Mouse (Mus musculus) E14TG2a.4 (cell line): ENCODE data around the gene Prl2b1.

ENCODE experiments used
- H3K27me3 ChIP-seq: 2 replicates; pipeline ENCODE4 v1.6.1; 2014; ENCODE audit warnings: low read length, control low read depth; ENCODE audit not compliant: insufficient read depth
- H3K36me3 ChIP-seq: 2 replicates; pipeline ENCODE4 v1.6.1; 2014; ENCODE audit warnings: low read length, control low read depth; ENCODE audit not compliant: insufficient read depth
- H3K4me1 ChIP-seq: replicated peaks from 2 replicates; pipeline ENCODE4 v1.6.1; 2014; ENCODE audit warnings: low read depth, low read length, control low read depth
- H3K4me3 ChIP-seq: replicated peaks from 2 replicates; pipeline ENCODE4 v1.5.1; 2014; ENCODE audit warnings: mild to moderate bottlenecking, low read length
- H3K9me3 ChIP-seq: 2 replicates; pipeline ENCODE4 v1.6.1; 2014; ENCODE audit warnings: low read length, control low read depth
- CTCF ChIP-seq: conservative IDR thresholded peaks from 2 replicates; pipeline ENCODE4 v1.5.1; 2014; ENCODE audit warnings: low read length
- NANOG ChIP-seq: IDR thresholded peaks from 2 replicates; pipeline ENCODE4 v1.6.1; 2014; ENCODE audit warnings: borderline replicate concordance, low read length, mixed read lengths
- POU5F1 ChIP-seq: IDR thresholded peaks from 2 replicates; pipeline ENCODE4 v1.6.1; 2014; ENCODE audit warnings: low read length, borderline replicate concordance

Prl2b1 gene

DNA sequence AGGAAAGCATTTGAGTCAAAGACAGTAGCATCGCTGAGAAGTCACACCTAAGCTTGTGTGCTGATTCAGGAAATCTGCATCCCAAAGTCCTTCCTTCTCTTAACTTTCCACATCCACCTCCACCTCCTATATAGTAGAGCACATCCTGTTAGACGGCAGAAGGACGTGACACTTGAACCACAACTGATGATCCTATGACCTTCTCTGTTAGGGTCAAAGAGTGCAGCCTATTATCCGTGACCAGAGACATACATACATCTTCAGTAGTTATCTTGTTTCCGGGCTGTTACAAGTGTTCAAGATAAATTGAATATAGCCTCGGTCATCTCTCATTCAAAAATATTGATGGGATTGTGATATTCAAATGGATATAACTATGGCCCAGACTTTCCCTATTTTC lies at the start of gene Prl2b1:
Gene Prl2b1, minus strand, starts transcription at position 101 of the 400 bp plus-strand sequence.
- no peaks in the 10 kb centered on the region for H3K4me1 ChIP-seq
- no peaks in the 10 kb centered on the region for H3K36me3 ChIP-seq
- H3K27me3 ChIP-seq: no peaks in the 10 kb centered on the region
- TF ChIP-seq CTCF (no peak), NANOG (no peak), POU5F1 (no peak)
- no peak within 1 kb of the TSS for H3K4me3 ChIP-seq
- no peaks in the 10 kb centered on the region for H3K9me3 ChIP-seq

DNA sequence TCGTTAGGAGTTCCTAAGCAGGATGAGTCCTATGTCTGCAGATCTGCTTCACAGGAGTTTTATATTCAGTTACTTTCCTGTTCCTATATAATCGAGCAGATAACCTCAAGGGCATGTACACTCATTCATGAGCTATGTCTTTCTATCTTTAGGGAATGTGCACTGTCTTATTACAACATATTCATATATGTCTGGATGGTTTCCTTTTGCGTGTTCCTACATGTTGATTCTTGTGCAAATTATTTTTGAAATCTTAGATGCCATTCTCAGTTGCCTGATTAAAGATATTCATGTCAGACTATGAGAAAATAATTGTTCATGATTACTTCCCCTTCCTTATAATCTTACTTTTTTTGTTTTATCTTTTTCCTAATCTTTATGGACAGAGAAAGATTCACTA lies 47.9 kb upstream of the Prl2b1 start, which contains the start of gene Prl8a6:
Gene Prl8a6, minus strand, starts transcription at position 101 of the 400 bp plus-strand sequence.
- Histone ChIP-seq H3K27me3 (no peaks in the 10 kb centered on the region), H3K4me1 (no peaks in the 10 kb centered on the region)
- no peak for TF ChIP-seq CTCF
- TF ChIP-seq NANOG: no peak
- no peak for TF ChIP-seq POU5F1

DNA sequence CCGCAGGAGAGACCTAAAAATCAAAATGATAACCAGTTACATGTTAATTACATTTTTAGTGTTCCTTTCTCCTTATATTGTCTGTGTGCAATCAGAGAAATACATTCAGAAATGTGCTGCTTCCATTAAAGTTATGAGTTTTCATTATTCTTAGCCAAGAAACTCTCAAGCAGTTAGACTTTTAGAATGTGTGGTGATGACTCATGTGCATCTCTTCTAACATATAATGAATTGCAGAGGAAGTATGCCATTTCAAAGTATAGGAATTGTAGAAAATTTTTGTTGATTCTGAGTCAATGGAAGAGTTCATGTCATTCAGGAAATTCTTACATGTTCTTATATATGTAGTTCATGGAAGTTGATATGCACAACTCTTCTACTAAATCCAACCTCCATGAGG lies 42.5 kb upstream of the Prl2b1 start:
- no peaks in the 10 kb centered on the region for H3K36me3 ChIP-seq
- no peaks in the 10 kb centered on the region for H3K4me1 ChIP-seq
- no peak overlapping the region for H3K4me3 ChIP-seq
- no peaks in the 10 kb centered on the region for H3K9me3 ChIP-seq
- H3K27me3 ChIP-seq: no peaks in the 10 kb centered on the region
- TF ChIP-seq POU5F1: no peak
- no peak for TF ChIP-seq CTCF
- TF ChIP-seq NANOG: no peak

More for the DNA sequence above, 47.9 kb upstream of the Prl2b1 start, which contains the start of gene Prl8a6:
- H3K36me3 ChIP-seq: no peaks in the 10 kb centered on the region
- no peak within 1 kb of the TSS for H3K4me3 ChIP-seq
- H3K9me3 ChIP-seq: no peaks in the 10 kb centered on the region

DNA sequence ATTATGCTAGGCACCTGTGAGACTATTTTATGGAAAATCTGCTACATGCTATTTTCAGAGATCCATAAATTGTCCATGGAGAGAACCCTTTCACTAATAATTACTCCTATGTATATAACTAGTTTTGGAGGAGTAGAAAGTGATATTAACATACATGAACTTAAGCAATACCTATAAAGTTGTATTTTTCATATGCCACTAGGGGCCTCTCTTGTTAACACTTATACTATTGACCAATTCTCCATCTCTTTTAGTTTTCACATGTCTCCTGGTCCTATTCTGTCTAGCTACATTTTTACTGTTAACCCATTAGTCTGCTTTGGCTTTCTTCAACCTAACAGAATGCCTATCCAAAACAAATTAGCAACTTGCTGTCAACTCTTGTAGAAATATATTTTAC lies 23.0 kb upstream of the Prl2b1 start:
- H3K4me1 ChIP-seq: no peaks in the 10 kb centered on the region
- H3K27me3 ChIP-seq: no peaks in the 10 kb centered on the region
- no peaks in the 10 kb centered on the region for H3K36me3 ChIP-seq
- TF ChIP-seq CTCF (no peak), POU5F1 (no peak), NANOG (no peak)
- no peaks in the 10 kb centered on the region for H3K9me3 ChIP-seq
- no peak overlapping the region for H3K4me3 ChIP-seq

DNA sequence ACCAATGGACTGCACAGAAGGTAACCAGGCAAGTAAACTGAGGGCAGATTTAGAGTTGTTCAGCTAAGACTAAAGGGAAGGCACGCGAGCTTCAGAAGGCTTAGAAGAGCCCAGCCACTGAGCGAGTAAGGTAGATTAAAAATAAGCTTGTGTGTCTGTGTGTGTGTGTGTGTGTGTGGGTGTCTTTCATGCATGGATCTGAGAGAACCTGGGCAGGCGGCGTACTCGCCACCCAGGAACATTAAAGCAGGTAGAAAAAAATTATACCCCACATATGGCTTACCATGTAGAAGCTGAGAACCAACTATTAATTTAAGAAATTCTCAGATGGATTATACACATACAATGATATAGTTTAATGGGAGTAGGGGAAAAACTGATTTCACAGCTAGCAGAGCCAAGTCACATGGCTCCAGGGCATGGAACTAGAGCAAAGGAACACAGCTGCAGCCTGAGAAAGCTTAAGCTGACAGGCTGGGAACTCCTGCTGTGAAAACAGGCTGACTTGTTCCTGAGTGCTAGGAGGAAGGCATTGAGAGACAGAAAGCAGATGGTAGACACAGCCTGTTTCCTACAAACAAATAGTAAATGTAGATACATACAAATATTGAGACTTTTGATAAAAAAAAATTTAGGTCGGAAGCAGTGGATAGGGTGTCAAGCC lies 8.5 kb upstream of the Prl2b1 start:
- Histone ChIP-seq H3K4me3 (no peak overlapping the region), H3K27me3 (no peaks in the 10 kb centered on the region), H3K9me3 (no peaks in the 10 kb centered on the region), H3K4me1 (no peaks in the 10 kb centered on the region), H3K36me3 (no peaks in the 10 kb centered on the region)
- TF ChIP-seq NANOG: no peak
- TF ChIP-seq CTCF: no peak
- TF ChIP-seq POU5F1: no peak

DNA sequence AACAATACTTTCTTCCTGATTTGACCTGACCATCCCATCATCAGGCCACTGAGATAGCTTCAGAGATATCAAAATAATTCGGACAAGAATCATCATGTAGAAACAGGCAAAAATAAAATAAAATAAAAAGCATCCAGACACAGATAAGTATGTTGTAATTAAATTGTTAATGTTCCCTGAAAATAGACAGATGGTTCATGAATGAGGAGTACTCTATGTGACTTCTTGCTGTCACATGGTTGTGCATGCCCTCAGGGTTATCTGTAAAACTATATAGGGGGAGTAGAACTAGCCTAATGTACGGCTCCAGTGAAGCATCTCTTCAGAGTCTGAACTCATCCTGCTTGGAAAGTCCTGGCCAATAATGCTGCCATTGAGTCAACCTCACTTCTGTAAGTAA lies 45.3 kb downstream of the Prl2b1 start, which contains the start of gene Prl8a2:
Gene Prl8a2, plus strand, starts transcription at position 301 of the 400 bp plus-strand sequence.
- no peak for TF ChIP-seq CTCF
- TF ChIP-seq POU5F1: no peak
- TF ChIP-seq NANOG: no peak
- H3K36me3 ChIP-seq: no peaks in the 10 kb centered on the region
- no peak within 1 kb of the TSS for H3K4me3 ChIP-seq
- no peaks in the 10 kb centered on the region for H3K9me3 ChIP-seq
- no peaks in the 10 kb centered on the region for H3K4me1 ChIP-seq
- no peaks in the 10 kb centered on the region for H3K27me3 ChIP-seq

DNA sequence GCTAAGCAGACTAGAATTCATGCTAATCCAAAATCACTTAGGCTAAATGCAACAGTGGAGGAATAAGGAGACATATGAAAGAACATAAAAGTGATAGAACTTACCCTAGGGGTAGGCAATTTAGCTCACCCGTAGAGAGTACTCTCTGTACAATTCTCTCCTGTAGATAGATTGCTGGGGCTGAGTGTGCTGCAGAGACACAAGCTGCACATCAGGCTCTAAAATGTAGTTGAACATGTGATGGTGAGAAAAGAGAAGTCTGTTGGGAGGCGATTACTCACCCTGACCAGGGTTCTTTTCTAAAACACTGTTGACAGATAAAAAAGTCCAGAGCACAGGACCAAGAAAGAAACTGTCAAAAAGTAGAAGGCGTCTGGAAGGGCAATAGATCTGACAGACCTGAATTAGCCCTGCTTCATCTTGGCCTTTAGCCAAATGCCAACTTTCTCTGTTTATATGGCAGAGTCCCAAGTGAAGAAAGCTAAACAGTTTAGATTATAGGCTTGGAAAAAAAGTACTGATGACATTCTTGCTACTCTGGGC lies 47.8 kb downstream of the Prl2b1 start:
- H3K36me3 ChIP-seq: no peaks in the 10 kb centered on the region
- TF ChIP-seq CTCF (no peak), NANOG (no peak), POU5F1 (no peak)
- no peaks in the 10 kb centered on the region for H3K27me3 ChIP-seq
- H3K4me1 ChIP-seq: no peaks in the 10 kb centered on the region
- no peaks in the 10 kb centered on the region for H3K9me3 ChIP-seq
- no peak overlapping the region for H3K4me3 ChIP-seq

DNA sequence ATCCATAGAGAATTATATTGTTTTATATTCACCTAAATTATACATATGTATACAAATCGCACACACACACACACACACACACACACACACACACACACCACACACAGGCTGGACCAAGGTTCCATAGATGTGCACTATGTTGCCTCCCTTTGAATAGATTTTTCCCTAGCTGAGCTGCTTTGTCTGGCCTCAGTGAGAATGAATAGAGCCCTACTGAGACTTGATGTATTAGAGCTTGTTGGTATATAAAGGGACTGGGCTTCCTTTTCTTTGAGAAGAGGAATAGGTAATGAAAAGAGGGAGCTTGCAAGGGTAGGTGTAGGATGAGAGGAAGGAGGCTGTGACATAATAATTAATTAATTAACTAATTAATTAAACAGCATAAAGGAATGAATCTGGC lies 55.7 kb downstream of the Prl2b1 start:
- no peak for TF ChIP-seq NANOG
- no peak for TF ChIP-seq POU5F1
- TF ChIP-seq CTCF: no peak
- Histone ChIP-seq H3K4me3 (no peak overlapping the region), H3K36me3 (no peaks in the 10 kb centered on the region), H3K9me3 (no peaks in the 10 kb centered on the region), H3K4me1 (no peaks in the 10 kb centered on the region), H3K27me3 (no peaks in the 10 kb centered on the region)
